Mouse (Mus musculus) embryonic fibroblast, embryonic 13.5 days (primary cell): ENCODE data around the gene Ntng1. TPM values are rescaled to one million over a fixed set of nuclear protein-coding genes. Genes with fewer than 3 reads are reported as not detected.

ENCODE experiments used
- H3K27ac ChIP-seq: 2 replicates; pipeline ENCODE4 v1.5.1; 2012; ENCODE audit warnings: low read length, control low read depth, inconsistent platforms; ENCODE audit not compliant: insufficient read depth
- H3K4me1 ChIP-seq: 2 replicates; pipeline ENCODE4 v1.6.1; 2011; ENCODE audit warnings: low read length; ENCODE audit not compliant: control insufficient read depth, insufficient read depth
- H3K4me3 ChIP-seq: 2 replicates; pipeline ENCODE4 v1.5.1; 2011; ENCODE audit warnings: mild to moderate bottlenecking, control low read depth, low read length; ENCODE audit not compliant: insufficient read depth
- CTCF ChIP-seq: IDR thresholded peaks from 2 replicates; pipeline ENCODE4 v1.5.1; 2011; ENCODE audit warnings: mild to moderate bottlenecking, control low read depth, low read length, moderate library complexity, borderline replicate concordance; ENCODE audit not compliant: insufficient read depth
- POLR2A ChIP-seq: IDR thresholded peaks from 2 replicates; pipeline ENCODE4 v1.6.1; 2011; ENCODE audit warnings: low read depth, mild to moderate bottlenecking, control low read depth, low read length, moderate library complexity
- polyA plus RNA-seq: library from polyadenylated mRNA; stranded (reverse); fragments of >200 nt; gene quantifications from 2 replicates; pipeline ENCODE4 v1.2.4, GENCODE M21; 2011; ENCODE audit warnings: low read depth; ENCODE audit not compliant: missing spikeins, insufficient read length

Gene Ntng1
- polyA plus RNA-seq = 0.53 and 1.3 TPM in 2 replicates

DNA sequence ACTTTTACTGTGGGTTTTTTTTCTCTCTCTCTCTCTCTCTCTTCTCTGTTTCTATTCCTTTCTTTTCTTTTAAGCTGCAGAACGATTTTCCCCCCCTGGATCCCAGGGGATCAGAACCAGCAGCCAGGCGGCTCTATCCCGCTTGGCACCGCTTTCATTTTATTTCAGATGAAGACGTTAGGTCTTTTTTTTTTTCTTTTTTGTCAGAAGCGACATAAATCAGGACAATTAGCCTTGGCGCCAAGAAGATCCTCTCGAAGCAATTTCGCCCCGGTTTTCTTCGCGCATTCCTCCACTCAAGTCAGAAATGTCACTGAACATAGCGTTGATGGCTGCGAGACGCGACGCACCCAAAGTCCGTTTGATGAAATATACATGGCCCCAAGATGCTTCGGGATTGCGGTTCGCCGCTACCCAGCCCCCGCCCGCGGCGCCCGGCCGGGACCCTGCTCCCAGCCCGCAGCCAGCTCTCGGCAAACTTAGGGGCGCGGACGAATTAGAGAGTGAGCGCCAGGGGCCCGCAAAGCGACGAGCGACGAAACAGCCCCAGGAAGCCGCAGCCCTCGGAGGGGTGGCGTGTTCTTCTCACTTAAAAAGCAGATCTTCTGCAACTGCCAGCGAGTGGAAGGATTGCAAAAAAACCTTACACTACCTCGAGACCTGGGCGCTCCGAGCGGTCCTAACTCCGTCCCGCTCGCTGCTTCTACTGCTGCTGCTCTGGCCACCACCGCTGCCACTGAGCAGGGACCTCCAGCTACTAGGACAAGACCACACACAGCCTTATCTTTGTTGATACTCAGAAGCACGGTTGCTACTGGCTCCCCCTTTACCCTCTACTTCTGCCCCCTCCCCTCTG is at the start of gene Ntng1:
TSS of gene Ntng1 (minus strand) at position 806 of the 856 bp plus-strand sequence.
- no peak for TF ChIP-seq POLR2A
- no peak for TF ChIP-seq CTCF
- no peak within 1 kb of the TSS for H3K27ac ChIP-seq
- H3K4me3 ChIP-seq = peak within 1 kb of the TSS; percentile 49
- no peaks in the 10 kb centered on the region; the same call in 1 of the 2 replicates for H3K4me1 ChIP-seq

DNA sequence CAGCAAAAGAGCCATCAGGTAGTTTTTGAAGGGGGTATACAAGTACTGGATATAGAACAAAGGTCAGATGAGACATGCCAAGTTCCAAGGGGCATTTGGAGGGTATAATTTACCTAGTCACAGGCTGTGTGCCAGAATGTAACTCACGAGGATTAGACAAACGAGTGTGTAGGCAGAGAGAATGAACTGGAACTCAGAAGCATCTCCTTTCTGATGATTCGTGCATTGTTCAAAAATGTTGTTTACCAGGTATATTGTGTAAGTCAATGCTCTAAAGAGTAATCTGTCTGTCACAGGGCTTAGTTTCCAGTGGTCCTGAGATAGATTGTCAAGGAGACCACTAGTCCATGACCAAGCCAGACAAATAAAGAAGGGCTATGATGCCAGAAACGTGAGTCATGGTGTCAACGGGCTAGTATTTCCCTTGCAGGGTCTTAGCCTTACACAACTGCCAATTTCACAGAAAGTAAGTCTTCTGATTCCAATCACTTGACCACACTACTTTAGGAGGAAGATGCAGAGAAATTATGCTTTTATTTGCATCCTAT is 43.7 kb upstream of the Ntng1 start:
- H3K4me1 ChIP-seq = no peaks in the 10 kb centered on the region
- no peak overlapping the region for H3K4me3 ChIP-seq
- TF ChIP-seq POLR2A (no peak), CTCF (no peak)
- no peak overlapping the region for H3K27ac ChIP-seq

GRCm38 (mm10) chr3:110149089-110149488 is 5.3 kb upstream of the Ntng1 start:
- no peak overlapping the region for H3K27ac ChIP-seq
- TF ChIP-seq CTCF = no peak
- no peak for TF ChIP-seq POLR2A
- H3K4me1 ChIP-seq = no peaks in the 10 kb centered on the region
- no peak overlapping the region for H3K4me3 ChIP-seq

DNA sequence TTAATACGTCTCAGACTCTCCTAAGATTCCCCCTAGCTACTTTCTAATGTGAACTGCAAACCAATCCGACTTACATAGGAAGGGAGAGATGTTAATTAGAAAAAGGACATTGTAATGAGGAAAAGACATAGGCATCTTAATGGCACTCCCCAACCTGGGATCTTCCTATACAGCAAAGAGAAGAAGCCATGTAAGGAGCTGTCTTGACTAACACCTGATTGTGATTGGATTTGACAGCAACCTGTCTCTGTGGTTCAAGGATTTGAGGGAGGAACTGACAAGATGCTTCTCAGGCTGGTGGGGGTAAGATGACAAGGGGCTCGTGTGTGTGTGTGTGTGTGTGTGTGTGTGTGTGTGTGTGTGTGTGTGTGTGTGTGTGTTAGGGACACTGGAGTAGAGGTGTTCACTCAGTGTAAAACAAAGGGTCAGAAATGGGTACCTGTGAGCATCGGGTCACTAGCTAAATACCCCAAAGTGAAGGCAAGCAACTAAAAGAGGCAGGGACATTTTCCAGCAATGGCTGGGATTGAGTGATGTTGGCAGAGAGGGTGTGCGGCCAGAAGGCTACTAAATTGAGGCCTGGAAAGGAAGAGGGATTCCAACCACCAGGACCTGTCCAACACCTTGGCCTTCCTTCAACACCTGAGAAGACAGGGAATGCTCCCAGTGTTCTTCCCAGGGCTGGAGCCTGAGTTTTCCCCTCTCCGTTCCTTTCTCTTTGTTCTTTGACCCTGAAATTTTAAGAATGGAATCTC is 667 bp upstream of the Ntng1 start:
- Histone ChIP-seq H3K4me3 (no peak overlapping the region), H3K27ac (no peak overlapping the region), H3K4me1 (no peaks in the 10 kb centered on the region; the same call in 1 of the 2 replicates)
- TF ChIP-seq POLR2A = no peak
- TF ChIP-seq CTCF = no peak

GRCm38 (mm10) chr3:110142314-110143205 is 1.3 kb downstream of the Ntng1 start:
- TF ChIP-seq CTCF (no peak), POLR2A (no peak)
- Histone ChIP-seq H3K27ac (no peak overlapping the region), H3K4me1 (no peaks in the 10 kb centered on the region; the same call in 1 of the 2 replicates)

DNA sequence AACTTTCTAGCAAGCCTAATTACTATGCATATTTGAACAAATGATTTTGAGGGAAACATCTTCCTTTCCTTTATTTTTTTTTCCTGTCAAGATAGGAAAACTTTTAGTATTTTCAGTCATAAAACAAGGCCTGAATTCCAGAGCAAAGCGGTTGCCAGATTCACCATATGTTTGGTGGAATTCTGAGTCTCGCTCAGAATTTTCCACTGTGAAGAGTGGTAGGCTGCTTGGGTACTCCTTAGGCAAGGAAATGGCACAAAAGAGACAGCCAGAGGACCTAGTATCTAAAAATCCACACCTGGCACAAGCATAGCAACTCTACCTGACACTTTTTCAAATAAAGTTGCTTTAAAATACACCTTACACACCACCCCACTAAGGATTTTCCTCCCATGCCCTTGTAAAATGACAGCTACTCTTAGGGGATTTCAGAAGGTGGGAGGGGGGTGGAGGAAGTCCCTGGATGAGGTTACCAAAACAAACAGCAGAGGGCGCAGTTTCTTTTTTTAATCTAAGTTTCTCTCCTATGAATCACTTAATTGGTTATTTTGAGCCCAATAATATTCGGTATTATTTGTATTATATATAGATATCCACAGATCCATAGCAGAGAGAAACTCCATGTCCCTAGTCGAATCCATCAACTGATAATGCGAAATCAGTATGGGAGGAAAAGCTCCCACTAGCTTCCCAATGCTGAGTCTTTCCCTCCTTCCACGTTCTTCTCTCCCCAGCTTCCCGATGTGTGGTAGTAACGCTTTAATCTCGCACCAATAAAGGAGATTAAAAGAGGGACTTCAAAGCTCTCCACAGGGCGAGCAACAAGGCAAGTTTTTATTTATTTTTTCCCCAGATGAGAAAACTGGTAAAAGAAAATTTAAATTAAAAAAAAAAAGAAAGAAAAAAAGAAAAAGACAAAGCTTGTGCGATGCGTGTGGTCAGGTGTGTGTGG is 2.2 kb downstream of the Ntng1 start:
- H3K4me3 ChIP-seq = peak overlapping the region; percentile 49
- H3K27ac ChIP-seq = no peak overlapping the region
- TF ChIP-seq CTCF (no peak), POLR2A (no peak)
- H3K4me1 ChIP-seq = no peaks in the 10 kb centered on the region; the same call in 1 of the 2 replicates

More at GRCm38 (mm10) chr3:110142314-110143205, 1.3 kb downstream of the Ntng1 start:
- peak overlapping the region; percentile 49 for H3K4me3 ChIP-seq

DNA sequence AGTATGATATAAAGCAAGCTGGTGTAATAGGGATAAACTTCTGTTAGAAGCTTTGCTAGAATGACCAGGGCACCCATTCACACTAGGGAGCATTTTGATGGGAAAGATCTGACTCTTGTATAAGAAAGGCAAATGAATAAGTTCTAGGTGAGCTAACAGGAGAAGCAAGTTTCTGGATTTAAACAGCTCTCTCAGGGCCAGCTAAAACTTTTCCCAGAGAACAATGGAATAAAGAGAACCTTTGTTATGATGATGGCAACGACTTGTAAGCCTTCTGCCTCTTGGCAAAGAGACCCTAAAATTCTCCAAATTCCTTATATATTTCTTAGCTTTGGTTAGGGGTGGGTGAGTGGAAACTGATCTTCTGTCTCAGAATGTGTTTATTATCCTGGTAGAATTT is 7.7 kb downstream of the Ntng1 start:
- Histone ChIP-seq H3K4me3 (no peak overlapping the region), H3K4me1 (no peaks in the 10 kb centered on the region), H3K27ac (no peak overlapping the region)
- no peak for TF ChIP-seq POLR2A
- no peak for TF ChIP-seq CTCF

GRCm38 (mm10) chr3:110133150-110133549 is 10.7 kb downstream of the Ntng1 start:
- Histone ChIP-seq H3K4me3 (no peak overlapping the region), H3K27ac (no peak overlapping the region), H3K4me1 (no peaks in the 10 kb centered on the region)
- TF ChIP-seq POLR2A = no peak
- TF ChIP-seq CTCF = no peak
